Mouse (Mus musculus): ENCODE results near the gene Fam83g. TPM values are rescaled to one million over a fixed set of nuclear protein-coding genes. Genes with fewer than 3 reads are reported as not detected.

Gene Fam83g
- total and polyA plus RNA-seq, 3 experiments, result 19.1 to 63.7 (median 19.2) TPM

GRCm38 (mm10) chr11:61652216-61652615 lies 31.7 kb upstream of the Fam83g start:
- peaks cover 22 to 33% of the 10 kb centered on the region in 2 experiments for H3K36me3 ChIP-seq (replicated peaks in 1 of 2; ENCODE audit: control insufficient read depth in 1 of 2, insufficient read depth in 1 of 2, low read length in 1 of 2)
- dilution Hi-C loops (cut with MboI; ENCODE audit: extremely low pct_ligation_motif_present, extremely low pct_unique_long_range_greater_than_20kb, low sequenced_read_pairs) (no loop called here), in situ Hi-C loops (cut with MboI; ENCODE audit: low pct_ligation_motif_present, low pct_unique_long_range_greater_than_20kb, low sequenced_read_pairs) (no loop called here)
- peak overlapping the region; percentile 46 for H3K4me2 ChIP-seq (ENCODE audit: insufficient read depth, low read depth, poor library complexity, severe bottlenecking)
- H3K27ac ChIP-seq (ENCODE audit: insufficient read depth, low read depth), result peak overlapping the region; percentile 93
- H3K27me3 ChIP-seq (replicated peaks), result no peaks in the 10 kb centered on the region
- no peaks in the 10 kb centered on the region for H3K9me3 ChIP-seq (replicated peaks; ENCODE audit: low read length)
- peak overlapping the region; percentile 34; the same call in 1 of the 2 replicates for H3K9ac ChIP-seq (ENCODE audit: insufficient read depth, low read depth)
- H3K79me2 ChIP-seq (replicated peaks; ENCODE audit: control insufficient read depth, extremely low read depth, insufficient read depth, poor library complexity, severe bottlenecking), result peaks cover 51% of the 10 kb centered on the region
- TF ChIP-seq MYC (IDR thresholded peaks at IDR 0.05; ENCODE audit: low read depth, low read length) (no peak), BHLHE40 (IDR thresholded peaks at IDR 0.05; ENCODE audit: low read depth, low read length) (peak; percentile 5; the same call in 1 of the 2 replicates), TCF12 (IDR thresholded peaks at IDR 0.05; ENCODE audit: low read depth, low read length) (0 out of 2 replicates have a peak, but pooled peaks have one; percentile 2)
- H3K4me3 ChIP-seq (replicated peaks in 1 of 3; ENCODE audit: low read depth in 2 of 3, low read length in 2 of 3, poor library complexity in 1 of 3), result peak overlapping the region in 2 of 3 experiments; percentile 1 to 81
- peaks cover 32 to 54% of the 10 kb centered on the region in 2 experiments for H3K4me1 ChIP-seq (ENCODE audit: control insufficient read depth in 1 of 2, insufficient read depth in 2 of 2)
- DNase-seq (ENCODE audit: extremely low read depth), result no peak

GRCm38 (mm10) chr11:61652686-61653447 lies 31.0 kb upstream of the Fam83g start, which contains the start of gene Grap:
Grap (plus strand) TSS chr11:61653265.
- peak within 1 kb of the TSS; percentile 100 for H3K9ac ChIP-seq (ENCODE audit: insufficient read depth, low read depth)
- peak within 1 kb of the TSS; percentile 93 for H3K27ac ChIP-seq (ENCODE audit: insufficient read depth, low read depth)
- peak; percentile 98 for DNase-seq (ENCODE audit: extremely low read depth)
- dilution Hi-C loops (cut with MboI; ENCODE audit: extremely low pct_ligation_motif_present, extremely low pct_unique_long_range_greater_than_20kb, low sequenced_read_pairs), result no loop called here
- no peaks in the 10 kb centered on the region for H3K9me3 ChIP-seq (replicated peaks; ENCODE audit: low read length)
- in situ Hi-C loops (cut with MboI; ENCODE audit: low pct_ligation_motif_present, low pct_unique_long_range_greater_than_20kb, low sequenced_read_pairs), result no loop called here
- peaks cover 26 to 47% of the 10 kb centered on the region in 2 experiments for H3K4me1 ChIP-seq (ENCODE audit: control insufficient read depth in 1 of 2, insufficient read depth in 2 of 2)
- H3K4me2 ChIP-seq (ENCODE audit: insufficient read depth, low read depth, poor library complexity, severe bottlenecking), result peak within 1 kb of the TSS; percentile 85
- H3K4me3 ChIP-seq (replicated peaks in 1 of 3; ENCODE audit: low read depth in 2 of 3, low read length in 2 of 3, poor library complexity in 1 of 3), result peak within 1 kb of the TSS; percentile 65 to 99 (median 81)
- H3K27me3 ChIP-seq (replicated peaks), result no peaks in the 10 kb centered on the region
- H3K36me3 ChIP-seq (replicated peaks in 1 of 2; ENCODE audit: control insufficient read depth in 1 of 2, insufficient read depth in 1 of 2, low read length in 1 of 2), result peaks cover 27 to 39% of the 10 kb centered on the region in 2 experiments
- H3K79me2 ChIP-seq (replicated peaks; ENCODE audit: control insufficient read depth, extremely low read depth, insufficient read depth, poor library complexity, severe bottlenecking), result peaks cover 58% of the 10 kb centered on the region
- TF ChIP-seq EP300 (IDR thresholded peaks at IDR 0.05; ENCODE audit: low read length) (peak; percentile 32; the same call in 1 of the 2 replicates), NRF1 (IDR thresholded peaks at IDR 0.05; ENCODE audit: low read depth, low read length) (no peak; the same call in 1 of the 2 replicates), USF1 (IDR thresholded peaks at IDR 0.05; ENCODE audit: low read depth, low read length) (no peak), HCFC1 (IDR thresholded peaks at IDR 0.05; ENCODE audit: low read depth, low read length) (peak; percentile 82), KAT2A (IDR thresholded peaks at IDR 0.05; ENCODE audit: insufficient replicate concordance, low read length) (peak; percentile 24; the same call in 1 of the 2 replicates), CHD1 (IDR thresholded peaks at IDR 0.05; ENCODE audit: low read depth, low read length) (no peak; the same call in 1 of the 2 replicates), JUN (IDR thresholded peaks at IDR 0.05; ENCODE audit: insufficient read depth, low read depth, low read length) (peak; percentile 76), ZNF384 (IDR thresholded peaks at IDR 0.05; ENCODE audit: low read depth, low read length) (no peak; the same call in 1 of the 2 replicates), RAD21 (IDR thresholded peaks at IDR 0.05; ENCODE audit: low read depth, low read length) (no peak), E2F4 (IDR thresholded peaks at IDR 0.05; ENCODE audit: insufficient replicate concordance, low read depth, low read length) (no peak), CHD2 (IDR thresholded peaks at IDR 0.05; ENCODE audit: low read length) (peak; percentile 66), ZKSCAN1 (IDR thresholded peaks at IDR 0.05; ENCODE audit: borderline replicate concordance, low read depth, low read length) (no peak), SIN3A (IDR thresholded peaks at IDR 0.05; ENCODE audit: low read length) (peak; percentile 99), ETS1 (conservative IDR thresholded peaks at IDR 0.05; ENCODE audit: low read depth, low read length) (peak; percentile 97), TBP (conservative IDR thresholded peaks at IDR 0.05; ENCODE audit: low read depth, low read length) (peak; percentile 95), MYC (IDR thresholded peaks at IDR 0.05; ENCODE audit: low read depth, low read length) (peak; percentile 95), CTCF (conservative IDR thresholded peaks at IDR 0.05 in 1 of 2, IDR thresholded peaks at IDR 0.05 in 1 of 2; ENCODE audit: low read depth in 2 of 2, low read length in 2 of 2) (no peak), POLR2AphosphoS2 (IDR thresholded peaks at IDR 0.05; ENCODE audit: low read depth, low read length) (peak; percentile 85), BHLHE40 (IDR thresholded peaks at IDR 0.05; ENCODE audit: low read depth, low read length) (peak; percentile 99), MAZ (IDR thresholded peaks at IDR 0.05; ENCODE audit: low read depth, low read length) (no peak), MXI1 (IDR thresholded peaks at IDR 0.05; ENCODE audit: low read depth, low read length) (peak; percentile 40; the same call in 1 of the 2 replicates), RCOR1 (conservative IDR thresholded peaks at IDR 0.05; ENCODE audit: low read depth, low read length) (peak; percentile 43), ELF1 (IDR thresholded peaks at IDR 0.05; ENCODE audit: low read depth, low read length) (peak; percentile 99), NELFE (IDR thresholded peaks at IDR 0.05; ENCODE audit: low read depth, low read length) (peak; percentile 77; the same call in 1 of the 2 replicates), POLR2A (IDR thresholded peaks at IDR 0.05; ENCODE audit: low read depth, low read length) (peak; percentile 82), SMC3 (IDR thresholded peaks at IDR 0.05; ENCODE audit: low read depth, low read length) (no peak; the same call in 1 of the 2 replicates), PAX5 (IDR thresholded peaks at IDR 0.05; ENCODE audit: low read length) (no peak), MAFK (IDR thresholded peaks at IDR 0.05; ENCODE audit: insufficient replicate concordance, low read length) (no peak), GABPA (IDR thresholded peaks at IDR 0.05; ENCODE audit: insufficient replicate concordance, low read depth, low read length) (no peak)

Data from CH12.LX (cell line).